Mouse (Mus musculus) hindbrain, embryonic 12.5 days (tissue): ENCODE results near the gene Mcf2l. TPM values are rescaled to one million over a fixed set of nuclear protein-coding genes. Genes with fewer than 3 reads are reported as not detected.

Experiments
- ATAC-seq: fragments of 200-750 bp; cut with Nextera tagmentation; 2 replicates; pipeline ENCODE4 v1.8.0; 2017; ENCODE audit warnings: moderate TSS enrichment; ENCODE audit not compliant: low FRiP score
- H3K27ac ChIP-seq: fragments of 300-500 bp; sonication (generic); 2 replicates; pipeline ENCODE4 v1.5.1; 2016; ENCODE audit warnings: mild to moderate bottlenecking
- H3K27me3 ChIP-seq: fragments of 300-500 bp; sonication (generic); 2 replicates; pipeline ENCODE4 v1.6.1; 2016; ENCODE audit warnings: mild to moderate bottlenecking
- H3K36me3 ChIP-seq: fragments of 300-500 bp; sonication (generic); 2 replicates; pipeline ENCODE4 v1.6.1; 2016; ENCODE audit warnings: mild to moderate bottlenecking
- H3K4me1 ChIP-seq: fragments of 300-500 bp; sonication (generic); 2 replicates; pipeline ENCODE4 v1.6.1; 2016
- H3K4me2 ChIP-seq: fragments of 300-500 bp; sonication (generic); replicated peaks from 2 replicates; pipeline ENCODE4 v1.6.1; 2016; ENCODE audit warnings: mild to moderate bottlenecking
- H3K4me3 ChIP-seq: fragments of 300-500 bp; sonication (generic); 2 replicates; pipeline ENCODE4 v1.5.1; 2016; ENCODE audit warnings: mild to moderate bottlenecking
- H3K9ac ChIP-seq: fragments of 300-500 bp; sonication (generic); 2 replicates; pipeline ENCODE4 v1.6.1; 2016; ENCODE audit warnings: mild to moderate bottlenecking, moderate library complexity
- H3K9me3 ChIP-seq: fragments of 300-500 bp; sonication (generic); replicated peaks from 2 replicates; pipeline ENCODE4 v1.6.1; 2016; ENCODE audit warnings: mild to moderate bottlenecking
- WGBS: fragments of 180-500 bp; shearing (Covaris S2); methylation state at CpG from one replicate; pipeline ENCODE4 v1.1.7; 2016; 5-methylcytosine and 5-hydroxymethylcytosine counted together
- microRNA-seq: library from miRNA; unstranded; fragments of <30 nt; microRNA quantifications from one replicate; pipeline ENCODE4, GENCODE M21; 2017
- polyA plus RNA-seq: library from polyadenylated mRNA; unstranded; fragments of >200 nt; fragmentation: Nextera tagmentation; extraction: Ambion mirVana; gene quantifications from 2 replicates; pipeline ENCODE4 v1.2.1, GENCODE M21; 2016

Gene Mcf2l
- polyA plus RNA-seq, 1 experiment from 2014 or later = 98.3 TPM

- ATAC-seq = no peak
- H3K27me3 ChIP-seq = no peaks in the 10 kb centered on the region; the same call in 1 of the 2 replicates
- no peaks in the 10 kb centered on the region for H3K4me1 ChIP-seq
- 85% methylated on average over 16 of the region's 16 CpGs for WGBS
- H3K36me3 ChIP-seq = no peaks in the 10 kb centered on the region
- no peak overlapping the region for H3K9ac ChIP-seq
- no peaks in the 10 kb centered on the region for H3K9me3 ChIP-seq
- no peak overlapping the region for H3K4me3 ChIP-seq
- H3K27ac ChIP-seq = no peak overlapping the region
- H3K4me2 ChIP-seq = no peak overlapping the region
These were observed 189.5 kb downstream of the Mcf2l start for GRCm38 (mm10) chr8:13063112-13063511.

Small RNAs within 50 kb of the gene (microRNA-seq; reads per million reads assigned to microRNA genes)
- 0.81 reads per million for gene Gm38671

Other genes with a start within 250 kb of the Mcf2l start
- gene Tubgcp3, start 201.6 kb upstream of the Mcf2l start, polyA plus RNA-seq = 49.1 and 52.8 TPM in 2 replicates
- gene Atp11a, start 116.8 kb upstream of the Mcf2l start, polyA plus RNA-seq = 15.3 and 17.6 TPM in 2 replicates
- gene F7, start 152.2 kb downstream of the Mcf2l start, polyA plus RNA-seq = not detected in 2 replicates
- 0.59 and 0.66 TPM in 2 replicates for gene F10, start 163.5 kb downstream of the Mcf2l start, polyA plus RNA-seq
- gene Proz, start 187.1 kb downstream of the Mcf2l start, polyA plus RNA-seq = 0.65 and 0.68 TPM in 2 replicates
- gene Pcid2, start 231.7 kb downstream of the Mcf2l start, polyA plus RNA-seq = 51.3 and 59.3 TPM in 2 replicates
- gene Cul4a, start 231.8 kb downstream of the Mcf2l start, polyA plus RNA-seq = 92.1 and 95.5 TPM in 2 replicates